Mouse (Mus musculus) left cerebral cortex, adult 9 months (tissue): Measurements from ENCODE around the gene Cyp2d26.
"Not testable (repeated sequence)": the region's sequence is repeated elsewhere in the genome, so short reads cannot be mapped to it uniquely, and the experiment has no call there.

Experiments used
- DNase-seq, 2 experiments: peaks; one replicate each; pipeline ENCODE4 v3.0.0; 2022; ENCODE audit warnings: low spot score in 2 of 2

Gene Cyp2d26

DNA sequence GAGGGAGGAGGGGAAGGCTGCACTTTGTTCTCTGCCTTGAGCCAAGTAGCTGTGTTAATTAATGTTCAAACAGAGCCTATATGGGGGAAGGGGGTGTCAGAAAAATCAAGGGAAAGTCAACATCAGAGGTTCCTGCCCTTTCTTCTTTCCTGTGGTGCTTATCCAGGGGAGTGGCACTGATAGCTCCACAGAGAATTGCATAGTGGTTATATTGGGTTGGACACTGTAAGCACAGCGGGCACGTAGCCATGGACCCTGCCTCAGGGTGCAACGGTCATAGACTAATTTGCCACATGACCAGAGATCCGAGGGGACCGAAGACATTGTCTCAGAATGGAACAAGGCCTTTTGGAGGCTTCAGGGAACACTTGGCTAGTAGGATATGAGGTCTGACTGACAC is at the start of gene Cyp2d26:
Gene Cyp2d26 (minus strand): TSS at position 18 of the 400 bp plus-strand sequence.
- DNase-seq: no peak

DNA sequence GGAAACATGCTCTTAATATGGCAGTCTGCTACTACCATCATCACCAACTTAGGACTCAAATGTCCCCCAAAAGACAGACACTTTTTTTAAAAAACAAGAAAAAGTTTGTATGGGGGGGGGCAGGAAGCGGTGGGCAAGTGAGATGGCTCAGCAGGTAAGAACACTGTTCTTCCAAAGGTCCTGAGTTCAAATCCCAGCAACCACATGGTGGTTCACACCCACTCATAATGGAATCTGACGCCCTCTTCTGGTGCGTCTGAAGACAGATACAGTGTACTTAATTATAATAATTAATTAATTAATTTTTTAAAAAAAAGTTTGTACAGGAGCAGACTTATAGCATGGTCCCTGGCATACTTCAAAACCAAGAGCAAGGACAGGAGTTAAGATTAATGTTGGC is 45.1 kb upstream of the Cyp2d26 start:
- DNase-seq: no peak

DNA sequence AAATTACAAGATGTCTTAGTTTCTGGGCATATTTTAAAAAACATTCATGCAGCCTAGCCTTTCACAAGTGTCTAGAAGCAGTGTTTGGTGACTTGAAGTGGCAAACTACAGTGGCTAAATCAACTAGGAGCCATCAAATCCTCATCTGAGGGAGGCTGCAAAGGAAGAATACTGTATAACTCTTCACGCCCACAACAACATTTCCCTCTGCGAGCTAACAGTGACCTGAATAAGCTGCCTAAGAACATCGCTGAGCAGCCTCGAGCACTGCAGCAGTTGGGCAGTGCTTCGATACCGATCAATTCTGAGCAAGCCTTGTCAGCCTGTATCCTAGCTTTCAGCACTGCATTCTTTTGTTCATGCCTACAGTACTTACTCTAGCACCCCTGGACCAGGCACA is 35.8 kb upstream of the Cyp2d26 start:
- no peak for DNase-seq

- no peak for DNase-seq
Measured at GRCm38 (mm10) chr15:82825866-82826265, 31.8 kb upstream of the Cyp2d26 start.

GRCm38 (mm10) chr15:82822347-82822746 is 28.3 kb upstream of the Cyp2d26 start:
- DNase-seq: no peak

GRCm38 (mm10) chr15:82821657-82822056 is 27.6 kb upstream of the Cyp2d26 start:
- no peak for DNase-seq

GRCm38 (mm10) chr15:82815296-82815695 is 21.2 kb upstream of the Cyp2d26 start:
- no peak for DNase-seq

GRCm38 (mm10) chr15:82814806-82815205 is 20.7 kb upstream of the Cyp2d26 start:
- DNase-seq: peak in 1 of 2 experiments; percentile 59

DNA sequence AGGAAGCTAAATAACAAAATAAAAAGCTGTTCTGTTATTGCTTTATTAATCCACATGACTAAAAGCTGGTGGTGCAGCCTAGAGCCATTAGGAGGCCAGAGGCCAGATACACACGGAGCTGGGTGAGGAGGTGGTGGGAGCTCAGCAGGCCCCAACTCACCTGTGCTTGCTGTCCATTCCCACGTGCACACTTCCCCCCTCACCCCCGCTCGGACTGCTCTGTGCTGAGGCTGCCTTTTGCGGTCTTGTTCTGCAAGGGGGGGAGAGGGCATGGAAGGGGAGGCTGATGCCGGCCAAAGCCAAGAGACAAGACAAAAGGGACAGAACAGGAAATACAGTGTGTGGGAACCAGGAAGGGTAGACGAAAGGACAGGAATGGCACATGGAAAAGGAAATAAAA is 20.2 kb upstream of the Cyp2d26 start:
- no peak for DNase-seq

- DNase-seq: no peak
Measured at GRCm38 (mm10) chr15:82810556-82810955, 16.5 kb upstream of the Cyp2d26 start.

GRCm38 (mm10) chr15:82809511-82809910 is 15.4 kb upstream of the Cyp2d26 start:
- no peak for DNase-seq

DNA sequence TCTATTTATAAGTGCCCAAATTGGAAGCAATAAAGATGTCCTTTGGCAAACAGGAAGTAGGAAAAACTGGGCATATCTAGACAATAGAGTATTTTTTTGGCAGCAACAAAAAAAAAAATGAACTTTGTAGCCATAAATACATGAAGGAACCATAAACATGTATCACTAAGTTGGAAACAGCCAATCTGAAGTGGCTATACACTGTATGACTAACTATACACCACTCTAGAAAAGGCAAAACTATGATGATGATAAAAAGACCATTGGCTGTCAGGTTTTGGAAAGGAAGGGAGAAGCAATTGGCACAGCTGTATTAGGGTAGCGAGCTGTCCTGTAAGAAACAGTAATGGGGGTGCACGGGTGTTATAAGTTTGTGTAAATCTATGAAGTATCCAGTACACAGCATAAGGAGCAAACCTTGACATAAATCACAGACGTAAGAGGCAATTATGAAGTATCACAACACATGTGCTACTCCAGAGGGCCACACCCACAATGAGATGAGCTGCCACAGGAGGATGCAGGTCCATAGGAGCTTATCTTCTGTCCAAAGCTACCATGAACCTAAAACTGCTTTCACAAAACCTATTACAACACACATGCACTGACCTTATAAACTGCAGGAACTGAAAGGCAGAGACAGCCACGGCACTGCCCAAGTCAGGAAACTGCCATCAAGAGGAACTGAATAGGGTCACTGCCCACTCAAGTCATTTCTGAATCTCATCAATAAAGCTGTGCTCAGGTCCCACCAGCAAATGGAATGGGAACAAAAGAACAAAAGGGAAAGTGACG is 13.1 kb upstream of the Cyp2d26 start:
- no peak for DNase-seq

- peak; percentile 42 to 92 for DNase-seq
Measured at GRCm38 (mm10) chr15:82804708-82805639, 10.9 kb upstream of the Cyp2d26 start.

GRCm38 (mm10) chr15:82795936-82796440 is 1.9 kb upstream of the Cyp2d26 start:
- DNase-seq: no peak

- no peak for DNase-seq
Measured at GRCm38 (mm10) chr15:82793868-82794267, 226 bp downstream of the Cyp2d26 start.

DNA sequence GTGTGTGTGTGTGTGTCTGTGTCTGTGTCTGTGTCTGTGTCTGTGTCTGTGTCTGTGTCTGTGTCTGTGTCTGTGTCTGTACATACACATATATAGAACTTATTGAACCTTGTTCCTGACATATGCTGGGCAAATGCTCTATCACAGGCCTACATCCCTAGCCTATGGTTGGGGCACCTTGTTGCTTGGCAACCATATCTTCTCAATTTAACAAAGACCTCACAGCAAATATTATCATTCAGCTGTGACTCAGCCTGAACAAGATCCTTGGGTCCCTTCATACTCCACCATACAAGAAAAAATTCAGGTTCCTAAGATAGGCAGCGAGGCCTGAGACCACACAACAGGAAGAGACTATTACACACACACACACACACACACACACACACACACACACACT is 640 bp downstream of the Cyp2d26 start:
- no peak for DNase-seq

DNA sequence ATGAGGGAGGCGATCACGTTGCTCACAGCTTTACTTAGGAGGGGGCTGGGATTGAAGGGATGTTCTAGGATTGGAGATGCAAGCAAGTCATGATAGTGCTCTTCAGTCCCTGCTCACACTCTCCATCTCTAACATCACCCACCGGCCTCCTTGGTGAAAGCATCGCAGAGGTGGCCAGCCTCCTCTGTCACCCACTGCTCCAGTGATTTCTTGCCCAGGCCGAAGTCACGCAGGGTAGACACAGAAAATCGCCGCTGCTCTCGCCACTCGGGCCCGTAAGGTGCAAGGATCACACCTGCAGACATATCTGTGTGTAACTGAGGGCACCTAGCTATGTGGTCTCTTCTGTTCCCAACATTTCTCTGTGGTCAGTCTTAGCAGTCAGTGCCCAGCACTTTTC is 1.5 kb downstream of the Cyp2d26 start:
- DNase-seq: no peak

GRCm38 (mm10) chr15:82784581-82784980 is 9.5 kb downstream of the Cyp2d26 start:
- DNase-seq: no peak

- no peak for DNase-seq
Measured at GRCm38 (mm10) chr15:82783800-82784199, 10.3 kb downstream of the Cyp2d26 start.

DNA sequence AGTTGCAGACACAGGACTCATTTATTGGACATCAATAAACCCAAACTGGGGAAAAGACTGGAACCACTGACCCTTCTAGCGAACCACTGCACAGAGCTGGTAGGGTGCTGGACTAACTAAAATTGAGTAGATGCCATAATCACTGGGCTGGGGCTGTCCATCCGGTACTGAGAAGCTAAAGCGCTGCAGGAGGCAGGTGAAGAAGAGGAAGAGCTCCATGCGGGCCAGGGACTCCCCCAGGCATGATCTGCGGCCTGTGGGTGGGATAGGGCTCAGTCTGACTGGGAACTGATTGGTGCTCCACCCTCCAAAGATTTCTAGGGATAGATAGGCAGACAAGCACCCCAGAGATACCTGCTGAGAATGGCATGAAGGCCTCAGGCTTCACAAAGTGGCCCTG is 16.2 kb downstream of the Cyp2d26 start:
- DNase-seq: not testable (repeated sequence)

- DNase-seq: no peak
Measured at GRCm38 (mm10) chr15:82765943-82766342, 28.2 kb downstream of the Cyp2d26 start.

GRCm38 (mm10) chr15:82764881-82765280 is 29.2 kb downstream of the Cyp2d26 start:
- DNase-seq: no peak
